Mouse (Mus musculus): ENCODE measurements around the gene Zfp940.
"Not testable (repeated sequence)": the region's sequence is repeated elsewhere in the genome, so short reads cannot be mapped to it uniquely, and the experiment has no call there.

Zfp940 gene

GRCm38 (mm10) chr7:29853219-29853842 lies at the start of gene Zfp940:
Gene Zfp940 (minus strand): TSS chr7:29853669.
- peak; percentile 79 to 95 for DNase-seq (ENCODE audit: inconsistent age in 2 of 2, low spot score in 1 of 2)

- no peak for DNase-seq (ENCODE audit: inconsistent age in 2 of 2, low spot score in 1 of 2)
These were observed 44.9 kb upstream of the Zfp940 start for GRCm38 (mm10) chr7:29898351-29898750.

GRCm38 (mm10) chr7:29892756-29893155 lies 39.3 kb upstream of the Zfp940 start:
- DNase-seq (ENCODE audit: inconsistent age in 2 of 2, low spot score in 1 of 2) = no peak

GRCm38 (mm10) chr7:29890501-29890900 lies 37.0 kb upstream of the Zfp940 start:
- no peak for DNase-seq (ENCODE audit: inconsistent age in 2 of 2, low spot score in 1 of 2)

GRCm38 (mm10) chr7:29880916-29881315 lies 27.4 kb upstream of the Zfp940 start:
- DNase-seq (ENCODE audit: inconsistent age in 2 of 2, low spot score in 1 of 2) = no peak

GRCm38 (mm10) chr7:29880056-29880455 lies 26.6 kb upstream of the Zfp940 start:
- no peak for DNase-seq (ENCODE audit: inconsistent age in 2 of 2, low spot score in 1 of 2)

- DNase-seq (ENCODE audit: inconsistent age in 2 of 2, low spot score in 1 of 2) = not testable (repeated sequence)
These were observed 24.1 kb upstream of the Zfp940 start for GRCm38 (mm10) chr7:29877561-29877960.

- no peak for DNase-seq (ENCODE audit: inconsistent age in 2 of 2, low spot score in 1 of 2)
These were observed 20.8 kb upstream of the Zfp940 start for GRCm38 (mm10) chr7:29874256-29874655.

GRCm38 (mm10) chr7:29861660-29862059 lies 8.2 kb upstream of the Zfp940 start:
- DNase-seq (ENCODE audit: inconsistent age in 2 of 2, low spot score in 1 of 2) = no peak

GRCm38 (mm10) chr7:29859532-29860517 lies 6.4 kb upstream of the Zfp940 start, which contains the start of gene Zfp420:
Gene Zfp420 (plus strand): TSS chr7:29859979.
- DNase-seq (ENCODE audit: inconsistent age in 2 of 2, low spot score in 1 of 2) = peak; percentile 90 to 96

GRCm38 (mm10) chr7:29852831-29853218 lies 644 bp downstream of the Zfp940 start:
- no peak for DNase-seq (ENCODE audit: inconsistent age in 2 of 2, low spot score in 1 of 2)

GRCm38 (mm10) chr7:29844616-29845015 lies 8.9 kb downstream of the Zfp940 start:
- no peak for DNase-seq (ENCODE audit: inconsistent age in 2 of 2, low spot score in 1 of 2)

GRCm38 (mm10) chr7:29842105-29842504 lies 11.4 kb downstream of the Zfp940 start:
- no peak for DNase-seq (ENCODE audit: inconsistent age in 2 of 2, low spot score in 1 of 2)

- no peak for DNase-seq (ENCODE audit: inconsistent age in 2 of 2, low spot score in 1 of 2)
These were observed 14.2 kb downstream of the Zfp940 start for GRCm38 (mm10) chr7:29839256-29839655.

GRCm38 (mm10) chr7:29836816-29837215 lies 16.7 kb downstream of the Zfp940 start:
- DNase-seq (ENCODE audit: inconsistent age in 2 of 2, low spot score in 1 of 2) = no peak

- DNase-seq (ENCODE audit: inconsistent age in 2 of 2, low spot score in 1 of 2) = no peak
These were observed 23.7 kb downstream of the Zfp940 start for GRCm38 (mm10) chr7:29829804-29830203.

- no peak for DNase-seq (ENCODE audit: inconsistent age in 2 of 2, low spot score in 1 of 2)
These were observed 25.5 kb downstream of the Zfp940 start for GRCm38 (mm10) chr7:29828001-29828400.

- peak; percentile 69 to 93 for DNase-seq (ENCODE audit: inconsistent age in 2 of 2, low spot score in 1 of 2)
These were observed 34.7 kb downstream of the Zfp940 start for GRCm38 (mm10) chr7:29818619-29819254.

- DNase-seq (ENCODE audit: inconsistent age in 2 of 2, low spot score in 1 of 2) = peak; percentile 91 to 97
These were observed 37.5 kb downstream of the Zfp940 start, which contains the start of gene Zfp790 for GRCm38 (mm10) chr7:29815910-29816429. Gene Zfp790 (plus strand): TSS chr7:29816114.

GRCm38 (mm10) chr7:29815061-29815784 lies 38.2 kb downstream of the Zfp940 start:
- DNase-seq (ENCODE audit: inconsistent age in 2 of 2, low spot score in 1 of 2) = peak; percentile 11 to 33

Measured in adrenal gland, adult (tissue).